Mouse (Mus musculus) testis, adult 2 months (tissue): ENCODE data around the gene Ddx4. TPM values are rescaled to one million over a fixed set of nuclear protein-coding genes. Genes with fewer than 3 reads are reported as not detected.

Source experiments
- H3K27ac ChIP-seq: fragments of 200-500 bp; 2 replicates; pipeline ENCODE4 v1.5.1; 2012; ENCODE audit warnings: low read depth, low read length; ENCODE audit not compliant: control insufficient read depth, insufficient read depth
- H3K27me3 ChIP-seq: fragments of 200-500 bp; 2 replicates; pipeline ENCODE4 v1.6.1; 2012; ENCODE audit warnings: mild to moderate bottlenecking, low read length, moderate library complexity; ENCODE audit not compliant: control insufficient read depth, insufficient read depth
- H3K36me3 ChIP-seq: fragments of 200-500 bp; 2 replicates; pipeline ENCODE4 v1.6.1; 2012; ENCODE audit warnings: mild to moderate bottlenecking, low read length; ENCODE audit not compliant: control insufficient read depth, insufficient read depth
- H3K4me1 ChIP-seq: fragments of 200-500 bp; 2 replicates; pipeline ENCODE4 v1.6.1; 2012; ENCODE audit warnings: low read length; ENCODE audit not compliant: control insufficient read depth, insufficient read depth
- H3K4me3 ChIP-seq: fragments of 200-500 bp; 2 replicates; pipeline ENCODE4 v1.5.1; 2012; ENCODE audit warnings: low read depth, mild to moderate bottlenecking, low read length, moderate library complexity, mixed read lengths; ENCODE audit not compliant: control insufficient read depth
- CTCF ChIP-seq: fragments of 200-500 bp; IDR thresholded peaks from 2 replicates; pipeline ENCODE4 v1.5.1; 2012; ENCODE audit warnings: low read depth, mild to moderate bottlenecking, inconsistent platforms, low read length, moderate library complexity; ENCODE audit not compliant: control insufficient read depth, insufficient read depth, insufficient replicate concordance
- POLR2A ChIP-seq: fragments of 200-500 bp; IDR thresholded peaks from 2 replicates; pipeline ENCODE4 v1.6.1; 2012; ENCODE audit warnings: low read depth, mild to moderate bottlenecking, inconsistent platforms, low read length, moderate library complexity; ENCODE audit not compliant: control insufficient read depth
- polyA plus RNA-seq: library from polyadenylated mRNA; depleted of rRNA; stranded (reverse); fragments of >200 nt; gene quantifications from 2 replicates; pipeline ENCODE4 v1.2.3, GENCODE M21; 2012

Gene Ddx4
- polyA plus RNA-seq, 1 experiment = 129 TPM

DNA sequence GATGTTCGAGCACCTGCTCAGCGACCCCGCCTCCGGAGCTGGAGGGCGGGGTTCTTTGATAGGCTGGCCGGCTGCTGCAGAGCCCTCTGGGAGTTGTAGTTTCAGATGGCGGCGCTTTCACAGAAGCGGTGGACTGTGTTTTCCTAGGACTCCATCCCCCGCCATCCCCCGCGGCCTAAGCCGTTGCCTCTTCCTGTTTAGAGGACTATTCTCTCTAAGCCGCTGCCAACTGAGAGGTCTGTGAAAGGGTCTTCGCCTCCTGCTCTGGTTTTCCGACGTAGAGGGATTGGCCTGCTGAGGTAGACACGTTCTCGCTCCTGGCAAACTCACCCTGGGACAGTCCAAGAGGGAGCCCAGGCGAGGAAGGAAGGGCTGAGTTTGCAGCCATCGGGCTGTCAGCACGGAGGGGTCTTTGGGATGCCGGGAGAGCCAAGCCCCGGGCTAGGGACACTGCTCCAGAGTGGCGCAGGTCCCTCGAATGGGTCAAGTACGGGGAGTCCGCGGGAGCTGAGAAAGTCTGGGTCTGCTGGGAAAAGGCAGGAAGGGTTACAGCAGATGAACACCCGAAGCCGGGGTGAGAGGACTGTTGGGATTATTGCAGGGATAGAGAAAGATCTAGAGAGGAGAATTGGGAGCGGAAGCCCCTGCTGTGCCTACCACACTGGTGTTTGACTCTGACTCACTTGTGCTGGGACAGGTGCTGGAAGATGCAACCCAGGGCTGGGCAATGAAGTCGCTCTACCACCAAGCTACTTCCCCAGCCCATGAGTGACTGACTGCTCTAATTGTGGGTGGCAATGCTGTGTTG lies 8.5 kb upstream of the Ddx4 start, which contains the start of gene Slc38a9:
Gene Slc38a9 (plus strand): TSS at position 178 of the 808 bp plus-strand sequence.
- H3K36me3 ChIP-seq = no peaks in the 10 kb centered on the region
- H3K27ac ChIP-seq = peak within 1 kb of the TSS; percentile 79
- peak within 1 kb of the TSS; percentile 91 for H3K4me3 ChIP-seq
- H3K4me1 ChIP-seq = peaks cover 3% of the 10 kb centered on the region
- no peaks in the 10 kb centered on the region for H3K27me3 ChIP-seq
- TF ChIP-seq POLR2A = peak; percentile 74
- no peak for TF ChIP-seq CTCF

DNA sequence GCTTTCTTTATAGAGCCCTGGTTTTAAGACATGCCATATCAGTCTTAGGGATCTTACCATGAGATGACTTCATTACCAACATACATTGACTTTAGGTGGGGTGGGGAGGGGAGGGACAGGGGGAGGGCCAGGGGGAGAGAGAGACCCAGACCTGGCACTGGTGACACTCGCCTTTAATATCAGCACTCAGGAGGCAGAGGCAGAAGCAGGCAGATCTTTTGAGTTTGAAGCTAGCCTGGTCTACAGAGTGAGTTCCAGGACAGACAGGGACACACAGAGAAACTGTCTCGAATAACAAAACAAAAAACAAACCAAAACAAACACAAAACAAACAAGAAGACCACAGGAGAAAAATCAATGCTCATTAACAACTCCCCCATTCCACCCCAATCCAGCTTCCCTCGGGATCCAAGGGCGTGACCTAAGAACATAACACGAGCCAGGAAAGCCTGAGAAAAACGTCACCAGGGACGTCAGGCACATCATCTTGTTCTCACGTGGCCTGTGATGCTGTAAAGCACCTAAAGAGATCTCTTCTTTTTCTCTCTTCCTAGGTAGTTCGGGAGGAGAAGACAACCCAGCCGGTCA lies 7.8 kb upstream of the Ddx4 start:
- no peak for TF ChIP-seq POLR2A
- no peak for TF ChIP-seq CTCF
- Histone ChIP-seq H3K27me3 (no peaks in the 10 kb centered on the region), H3K36me3 (no peaks in the 10 kb centered on the region), H3K27ac (0 out of 2 replicates have a peak overlapping the region, but pooled peaks have one; percentile 23), H3K4me1 (peaks cover 3% of the 10 kb centered on the region), H3K4me3 (peak overlapping the region; percentile 91)

DNA sequence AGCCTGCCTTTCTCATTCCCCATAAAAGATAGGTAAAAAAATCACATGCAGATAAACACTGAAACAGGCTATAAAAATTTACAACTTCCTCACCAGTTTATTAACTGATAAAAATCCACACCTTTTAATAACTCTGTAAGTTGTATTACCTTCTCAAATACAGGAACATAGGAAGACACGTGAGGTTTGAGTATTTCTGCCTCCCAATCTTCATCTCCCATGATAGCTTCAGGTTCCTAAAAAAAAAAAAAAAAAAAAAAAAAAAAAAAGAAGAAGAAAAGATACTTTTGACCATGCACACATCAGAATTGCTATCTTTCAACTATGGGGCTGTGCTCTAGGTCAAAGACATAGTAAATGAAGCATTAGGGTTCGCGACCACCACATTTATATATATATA lies 1.1 kb downstream of the Ddx4 start:
- Histone ChIP-seq H3K4me1 (peaks cover 3% of the 10 kb centered on the region), H3K27me3 (no peaks in the 10 kb centered on the region), H3K4me3 (no peak overlapping the region), H3K27ac (no peak overlapping the region), H3K36me3 (no peaks in the 10 kb centered on the region; the same call in 1 of the 2 replicates)
- TF ChIP-seq CTCF (no peak), POLR2A (no peak)

DNA sequence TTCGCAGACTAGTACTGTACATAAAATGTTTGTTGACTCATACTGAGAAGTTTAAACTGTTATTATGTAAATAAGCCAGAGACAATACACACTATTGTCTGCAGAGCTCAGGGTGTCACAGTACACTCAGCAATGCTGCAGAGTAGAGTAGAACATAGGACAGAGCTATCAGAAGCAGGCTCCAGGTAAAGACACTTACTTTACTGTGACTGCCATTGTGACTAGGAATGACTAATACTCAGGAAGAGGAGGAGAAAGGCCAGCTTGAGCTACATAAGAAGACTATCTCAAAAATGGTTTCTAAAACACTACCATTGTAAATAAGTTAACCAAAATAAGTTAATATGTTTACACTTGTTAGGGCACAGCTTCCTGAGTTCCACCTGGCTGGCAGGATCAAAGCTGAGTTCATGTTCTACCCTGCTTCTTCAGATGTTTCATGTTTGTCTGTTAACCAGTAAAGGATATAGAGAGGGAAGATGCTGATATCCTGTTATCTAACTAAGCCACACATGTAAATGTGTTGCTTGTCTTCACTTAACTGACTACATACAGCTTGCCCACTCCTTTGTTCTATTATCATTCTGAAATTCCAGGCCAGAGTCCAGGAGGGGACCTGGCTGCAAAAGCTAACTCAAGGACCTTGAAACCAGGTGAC lies 6.6 kb downstream of the Ddx4 start:
- Histone ChIP-seq H3K36me3 (no peaks in the 10 kb centered on the region; the same call in 1 of the 2 replicates), H3K4me3 (no peak overlapping the region), H3K4me1 (no peaks in the 10 kb centered on the region), H3K27ac (no peak overlapping the region), H3K27me3 (no peaks in the 10 kb centered on the region)
- TF ChIP-seq CTCF = no peak
- TF ChIP-seq POLR2A = no peak

DNA sequence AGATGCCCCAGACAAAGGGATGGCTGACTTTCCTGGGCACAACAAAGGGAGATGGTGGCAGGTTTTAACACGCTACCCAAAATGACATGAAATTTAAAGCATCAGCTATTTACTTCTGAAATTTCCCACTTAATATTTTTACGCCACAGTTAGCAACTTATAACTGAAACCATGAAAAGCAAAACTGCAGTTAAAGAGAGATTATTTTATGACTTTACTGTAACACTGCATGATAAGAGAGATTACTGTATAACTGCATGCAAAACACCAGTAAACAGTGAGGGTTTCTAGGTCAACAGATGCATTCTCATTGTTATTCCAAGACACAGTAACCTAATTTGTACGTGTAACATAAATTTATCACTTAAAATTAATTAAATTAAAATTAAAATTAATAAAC lies 7.3 kb downstream of the Ddx4 start:
- no peaks in the 10 kb centered on the region; the same call in 1 of the 2 replicates for H3K36me3 ChIP-seq
- no peaks in the 10 kb centered on the region for H3K4me1 ChIP-seq
- TF ChIP-seq POLR2A (no peak), CTCF (no peak)
- no peaks in the 10 kb centered on the region for H3K27me3 ChIP-seq
- H3K4me3 ChIP-seq = no peak overlapping the region
- H3K27ac ChIP-seq = no peak overlapping the region

DNA sequence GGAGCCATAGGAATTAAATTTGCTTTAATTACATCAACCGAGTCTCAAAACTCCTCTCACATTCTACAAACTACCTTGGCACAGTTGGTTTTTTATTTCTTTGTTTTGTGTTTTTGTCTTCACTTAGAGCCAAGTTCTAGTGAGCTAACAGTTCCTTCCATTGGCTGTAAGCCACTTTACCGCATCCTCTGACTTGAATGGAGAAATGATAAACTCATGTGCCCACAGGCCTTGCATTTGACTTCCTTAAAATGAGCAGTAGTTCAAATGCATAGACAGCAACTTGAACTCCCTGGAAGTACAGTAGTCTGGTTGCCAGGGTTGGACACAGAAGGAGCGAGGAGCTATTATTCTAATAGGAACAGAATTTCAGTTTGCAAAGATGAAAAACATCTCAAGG lies 9.4 kb downstream of the Ddx4 start:
- H3K36me3 ChIP-seq = no peaks in the 10 kb centered on the region; the same call in 1 of the 2 replicates
- H3K27me3 ChIP-seq = no peaks in the 10 kb centered on the region
- no peak overlapping the region for H3K4me3 ChIP-seq
- H3K4me1 ChIP-seq = no peaks in the 10 kb centered on the region
- no peak overlapping the region for H3K27ac ChIP-seq
- TF ChIP-seq CTCF (no peak), POLR2A (no peak)

DNA sequence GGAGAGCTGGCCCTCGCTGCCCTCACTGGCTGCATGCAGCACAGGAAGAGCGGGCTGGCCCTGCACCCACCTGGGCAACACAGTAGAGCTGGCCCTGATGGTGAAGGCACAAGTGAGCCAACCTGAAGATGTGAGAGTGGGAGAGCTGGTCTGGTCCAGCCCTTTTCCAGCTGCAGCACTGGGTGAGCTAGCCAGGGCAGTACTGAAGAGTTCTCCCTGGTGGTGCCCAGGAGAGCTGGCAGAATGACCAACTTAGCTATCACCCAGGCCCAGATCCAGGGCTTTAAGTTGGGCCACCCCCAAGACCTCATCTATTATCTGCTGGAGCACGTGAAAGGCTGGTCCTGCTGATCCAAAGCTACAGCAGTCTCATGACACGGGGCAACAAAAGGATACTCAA lies 13.2 kb downstream of the Ddx4 start:
- Histone ChIP-seq H3K4me3 (no peak overlapping the region), H3K4me1 (no peaks in the 10 kb centered on the region), H3K27ac (no peak overlapping the region), H3K27me3 (no peaks in the 10 kb centered on the region), H3K36me3 (peaks cover 3% of the 10 kb centered on the region; the same call in 1 of the 2 replicates)
- TF ChIP-seq POLR2A = no peak
- no peak for TF ChIP-seq CTCF
